Mouse (Mus musculus) C2C12 (cell line): ENCODE results near the gene C130074G19Rik. TPM values are rescaled to one million over a fixed set of nuclear protein-coding genes. Genes with fewer than 3 reads are reported as not detected.

ENCODE experiments used
- H3K27me3 ChIP-seq: one replicate; pipeline ENCODE4 v1.6.1; 2011; ENCODE audit not compliant: control insufficient read depth, insufficient read depth, insufficient read length
- H3K36me3 ChIP-seq: one replicate; pipeline ENCODE4 v1.6.1; 2011; ENCODE audit not compliant: control insufficient read depth, insufficient read depth
- H3K4me3 ChIP-seq: one replicate; pipeline ENCODE4 v1.5.1; 2011; ENCODE audit warnings: mild to moderate bottlenecking, control low read depth; ENCODE audit not compliant: poor library complexity, insufficient read depth, severe bottlenecking
- H3K79me2 ChIP-seq: one replicate; pipeline ENCODE4 v1.6.1; 2011; ENCODE audit not compliant: control insufficient read depth, insufficient read depth
- H3K79me3 ChIP-seq: one replicate; pipeline ENCODE4 v1.6.1; 2011; ENCODE audit warnings: low read depth, control low read depth
- H3ac ChIP-seq: one replicate; pipeline ENCODE3; 2011; ENCODE audit warnings: low read depth; ENCODE audit not compliant: control insufficient read depth, insufficient read length
- CEBPB ChIP-seq: IDR thresholded peaks from one replicate; pipeline ENCODE4 v1.6.1; 2011; ENCODE audit warnings: low read depth, mild to moderate bottlenecking, control low read depth, moderate library complexity
- CTCF ChIP-seq: IDR thresholded peaks from one replicate; pipeline ENCODE4 v1.5.1; 2011; ENCODE audit not compliant: control insufficient read depth, insufficient read depth, insufficient read length
- FOSL1 ChIP-seq: IDR thresholded peaks from one replicate; pipeline ENCODE4 v1.8.0; 2011; ENCODE audit warnings: mild to moderate bottlenecking, low read length; ENCODE audit not compliant: poor library complexity, insufficient read depth, severe bottlenecking
- MAX ChIP-seq: IDR thresholded peaks from one replicate; pipeline ENCODE4 v1.6.1; 2011; ENCODE audit warnings: mild to moderate bottlenecking, control low read depth
- MYOD1 ChIP-seq: IDR thresholded peaks from one replicate; pipeline ENCODE4 v1.6.1; 2011; ENCODE audit warnings: low read depth; ENCODE audit not compliant: control insufficient read depth, insufficient read length
- MYOG ChIP-seq: IDR thresholded peaks from one replicate; pipeline ENCODE4 v1.6.1; 2011; ENCODE audit not compliant: control insufficient read depth, insufficient read length; ENCODE audit errors: extremely low read depth
- USF1 ChIP-seq: IDR thresholded peaks from one replicate; pipeline ENCODE4 v1.6.1; 2011; ENCODE audit warnings: low read depth, mild to moderate bottlenecking, control low read depth, moderate library complexity
- polyA plus RNA-seq: library from polyadenylated mRNA; unstranded; fragments of >200 nt; fragmentation: generic; extraction: Trizol; gene quantifications from one replicate; pipeline ENCODE4 v1.2.1, GENCODE M21; 2012; ENCODE audit warnings: missing spikeins

The C130074G19Rik gene
- polyA plus RNA-seq, 1 experiment, result not detected

DNA sequence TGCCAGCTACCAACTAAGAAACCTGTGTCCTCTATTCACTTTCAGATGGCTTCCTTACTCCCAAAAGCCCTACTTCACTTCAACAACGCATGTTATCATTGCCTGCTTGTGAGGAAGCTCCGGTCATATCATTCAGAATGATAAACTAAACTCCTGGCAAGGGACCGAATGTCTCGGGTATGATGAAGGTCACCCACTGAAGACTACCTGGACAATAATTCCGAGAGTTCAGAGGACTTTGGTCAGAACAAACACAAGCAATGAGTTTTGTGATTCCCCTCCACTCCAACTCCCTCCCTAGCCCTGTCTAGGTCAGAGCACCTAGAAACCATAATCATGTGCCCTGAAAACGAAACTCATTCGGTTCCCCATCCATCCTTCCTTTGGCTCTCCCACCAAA, 1.2 kb downstream of the C130074G19Rik start:
- no peaks in the 10 kb centered on the region for H3K36me3 ChIP-seq
- H3K4me3 ChIP-seq, result no peak overlapping the region
- TF ChIP-seq FOSL1 (no peak), MAX (no peak), CEBPB (no peak), MYOD1 (no peak), USF1 (no peak), MYOG (no peak), CTCF (no peak)
- no peaks in the 10 kb centered on the region for H3K79me3 ChIP-seq
- peaks cover 18% of the 10 kb centered on the region for H3K27me3 ChIP-seq
- no peaks in the 10 kb centered on the region for H3K79me2 ChIP-seq
- H3ac ChIP-seq, result no peak overlapping the region

DNA sequence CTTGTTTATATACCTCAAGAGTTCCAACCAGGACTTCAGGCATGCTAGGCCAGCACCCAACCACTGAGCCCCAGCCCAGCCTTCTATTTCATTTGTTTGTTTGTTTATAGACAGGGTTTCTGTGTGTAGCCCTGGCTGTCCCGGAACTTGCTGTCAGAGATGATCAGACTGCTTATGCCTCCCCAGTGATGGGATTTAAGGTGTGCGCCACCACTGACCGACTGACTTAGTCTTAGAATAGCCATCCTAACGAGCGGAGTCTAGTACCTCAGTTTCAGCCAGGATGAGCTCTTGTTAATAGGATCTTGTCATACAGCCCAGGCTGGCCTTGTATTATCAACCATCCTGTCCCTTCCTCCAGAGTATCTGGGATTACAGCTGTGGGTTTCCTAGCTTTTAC, 1.8 kb downstream of the C130074G19Rik start:
- no peaks in the 10 kb centered on the region for H3K79me2 ChIP-seq

DNA sequence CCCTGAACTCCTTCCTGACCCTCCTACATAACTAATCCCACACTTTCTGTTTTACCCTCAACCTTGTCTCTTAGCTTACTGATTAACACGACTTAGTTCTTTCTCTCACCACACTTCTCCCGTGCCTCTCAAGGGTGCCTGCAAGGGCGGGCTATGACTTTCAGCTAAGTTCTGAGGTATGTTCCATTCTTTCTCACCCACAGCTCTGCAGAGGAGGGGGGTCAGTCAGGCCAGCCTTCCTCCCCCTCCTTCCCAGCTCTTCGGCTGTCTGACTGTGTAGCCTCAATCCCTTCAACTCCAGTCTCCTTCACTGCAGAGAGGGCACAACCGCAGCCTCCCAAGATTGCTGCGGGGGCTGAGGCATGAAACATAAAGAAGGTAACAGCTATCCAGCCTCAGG, 4.2 kb downstream of the C130074G19Rik start:
- Histone ChIP-seq H3ac (no peak overlapping the region), H3K36me3 (no peaks in the 10 kb centered on the region), H3K79me3 (no peaks in the 10 kb centered on the region), H3K79me2 (no peaks in the 10 kb centered on the region), H3K27me3 (peaks cover 33% of the 10 kb centered on the region), H3K4me3 (no peak overlapping the region)
- no peak for TF ChIP-seq MYOG
- no peak for TF ChIP-seq MAX
- TF ChIP-seq MYOD1, result no peak

More for the DNA sequence above, 1.8 kb downstream of the C130074G19Rik start:
- no peaks in the 10 kb centered on the region for H3K36me3 ChIP-seq
- H3K79me3 ChIP-seq, result no peaks in the 10 kb centered on the region
- no peak overlapping the region for H3ac ChIP-seq
- no peak for TF ChIP-seq MYOG
- no peak for TF ChIP-seq FOSL1
- no peak for TF ChIP-seq USF1
- no peak for TF ChIP-seq MAX
- TF ChIP-seq MYOD1, result no peak
- TF ChIP-seq CEBPB, result no peak
- no peak for TF ChIP-seq CTCF
- H3K4me3 ChIP-seq, result no peak overlapping the region
- H3K27me3 ChIP-seq, result peaks cover 18% of the 10 kb centered on the region

DNA sequence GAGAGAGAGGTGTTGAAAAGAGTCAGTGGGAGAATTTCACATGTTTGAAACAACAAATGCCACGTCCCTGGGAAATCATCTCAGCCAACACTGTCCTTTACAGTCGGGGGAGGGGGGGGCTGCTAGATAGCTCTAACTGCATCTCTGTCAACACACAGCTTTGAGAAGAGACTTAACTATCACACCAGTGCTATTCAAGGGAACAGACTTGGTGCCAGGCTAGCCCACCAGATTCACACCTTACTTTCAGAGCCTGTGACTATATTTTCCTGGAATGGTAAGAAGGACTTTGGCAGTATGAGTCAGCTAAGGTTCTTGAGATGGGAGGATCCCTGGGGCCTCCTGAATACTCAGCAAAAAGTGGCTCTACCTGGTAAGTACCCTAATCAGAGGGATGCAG, 5.7 kb downstream of the C130074G19Rik start:
- H3K4me3 ChIP-seq, result no peak overlapping the region
- peaks cover 37% of the 10 kb centered on the region for H3K27me3 ChIP-seq
- H3K36me3 ChIP-seq, result no peaks in the 10 kb centered on the region
- H3ac ChIP-seq, result no peak overlapping the region
- no peak for TF ChIP-seq CEBPB
- TF ChIP-seq FOSL1, result no peak
- TF ChIP-seq MAX, result no peak
- no peak for TF ChIP-seq USF1
- TF ChIP-seq MYOG, result no peak
- no peak for TF ChIP-seq MYOD1
- no peak for TF ChIP-seq CTCF
- H3K79me2 ChIP-seq, result no peaks in the 10 kb centered on the region
- no peaks in the 10 kb centered on the region for H3K79me3 ChIP-seq

DNA sequence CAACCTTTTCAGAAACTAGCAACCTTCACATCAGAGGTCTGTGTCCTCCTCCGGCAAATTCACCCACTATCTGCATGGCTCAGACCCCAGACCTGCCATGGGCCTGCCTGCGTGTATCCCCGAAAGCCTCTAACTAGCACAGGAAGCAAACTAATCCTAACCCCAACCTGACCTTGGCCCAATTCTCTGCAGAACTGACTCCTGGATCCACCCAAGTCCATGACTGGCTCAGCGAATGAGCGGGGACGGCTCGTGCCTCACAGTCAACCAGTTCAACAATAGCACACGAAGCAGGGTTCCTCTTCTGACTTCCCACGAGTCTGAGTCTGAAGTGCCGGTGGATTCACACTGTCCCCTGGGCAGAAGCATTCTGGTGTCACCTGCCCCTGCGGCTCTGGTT, 9.1 kb downstream of the C130074G19Rik start:
- H3K79me2 ChIP-seq, result no peaks in the 10 kb centered on the region
- TF ChIP-seq USF1 (no peak), FOSL1 (no peak), CTCF (no peak), MAX (no peak), MYOD1 (no peak), CEBPB (no peak), MYOG (no peak)
- no peak overlapping the region for H3ac ChIP-seq
- no peaks in the 10 kb centered on the region for H3K36me3 ChIP-seq
- no peaks in the 10 kb centered on the region for H3K79me3 ChIP-seq
- H3K27me3 ChIP-seq, result peaks cover 38% of the 10 kb centered on the region
- H3K4me3 ChIP-seq, result no peak overlapping the region

DNA sequence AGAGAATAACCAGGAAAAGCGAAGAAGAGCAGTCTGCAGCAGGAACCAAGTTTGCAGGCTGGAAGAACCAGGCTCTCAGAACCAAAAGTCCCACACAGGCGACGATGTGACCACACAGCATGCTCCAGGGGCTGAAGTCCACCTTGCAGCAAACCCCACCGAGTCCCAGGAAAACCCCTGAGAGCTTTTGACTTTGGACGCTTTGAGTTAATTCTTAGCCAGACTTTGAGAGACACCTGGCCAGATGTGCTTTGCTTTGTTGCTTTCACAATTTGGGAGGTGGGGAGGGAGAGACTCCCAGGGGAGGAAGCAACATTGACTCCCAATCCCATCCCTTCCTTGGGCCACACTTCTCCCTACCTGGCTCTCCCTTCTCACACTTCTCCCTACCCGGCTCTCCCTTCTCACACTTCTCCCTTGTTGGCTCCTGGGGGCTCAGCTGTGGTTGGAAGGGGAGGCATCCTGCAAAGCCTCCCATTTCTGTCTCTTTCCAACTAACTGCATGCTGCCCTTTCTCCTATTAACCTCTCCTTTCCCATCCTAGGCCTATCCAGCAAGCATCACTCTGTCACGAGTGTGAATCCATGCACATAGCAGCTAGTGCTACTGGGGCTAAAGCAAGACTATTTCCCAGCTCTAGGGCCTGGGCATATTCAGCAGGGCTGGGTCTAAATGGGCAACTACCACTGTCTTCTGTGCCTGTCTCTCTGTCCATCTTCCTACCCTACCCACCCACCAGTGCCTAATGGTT, 10.8 kb downstream of the C130074G19Rik start:
- H3K27me3 ChIP-seq, result peaks cover 32% of the 10 kb centered on the region
- no peaks in the 10 kb centered on the region for H3K79me3 ChIP-seq
- H3K36me3 ChIP-seq, result no peaks in the 10 kb centered on the region
- H3K79me2 ChIP-seq, result no peaks in the 10 kb centered on the region
- H3K4me3 ChIP-seq, result no peak overlapping the region
- no peak overlapping the region for H3ac ChIP-seq
- TF ChIP-seq MYOD1 (no peak), FOSL1 (no peak), CTCF (no peak), USF1 (no peak), CEBPB (no peak), MAX (no peak), MYOG (no peak)
